Mouse (Mus musculus): Measurements from ENCODE around the gene Usp35. TPM values are rescaled to one million over a fixed set of nuclear protein-coding genes. Genes with fewer than 3 reads are reported as not detected.
A peak's percentile ranks its signal among the peaks of the same experiment; 100 is the strongest.

Usp35 gene
- total RNA-seq, 2 experiments from 2014 or later: 11.9 to 12.4 TPM

DNA sequence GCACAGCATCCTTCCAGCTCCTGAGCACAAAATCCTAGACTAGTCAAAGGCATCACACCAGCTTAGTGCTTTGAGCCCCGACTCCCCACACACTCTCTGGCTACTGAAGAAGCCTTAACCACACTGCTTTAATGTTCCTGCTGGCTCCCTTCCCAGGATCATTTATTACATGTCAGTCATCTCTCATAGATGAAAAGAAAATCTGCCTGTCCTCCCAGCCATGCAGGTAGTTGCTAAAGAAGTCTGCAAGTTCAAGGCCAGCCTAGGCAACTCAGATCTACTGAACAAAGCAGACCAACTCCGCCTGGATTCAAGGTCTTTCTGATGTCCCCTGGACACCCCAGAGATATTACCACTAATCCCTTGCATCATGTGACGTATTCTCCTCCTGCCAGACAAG, 14.1 kb downstream of the Usp35 start:
- DNase-seq (ENCODE audit: low spot score in 2 of 2): no peak

DNA sequence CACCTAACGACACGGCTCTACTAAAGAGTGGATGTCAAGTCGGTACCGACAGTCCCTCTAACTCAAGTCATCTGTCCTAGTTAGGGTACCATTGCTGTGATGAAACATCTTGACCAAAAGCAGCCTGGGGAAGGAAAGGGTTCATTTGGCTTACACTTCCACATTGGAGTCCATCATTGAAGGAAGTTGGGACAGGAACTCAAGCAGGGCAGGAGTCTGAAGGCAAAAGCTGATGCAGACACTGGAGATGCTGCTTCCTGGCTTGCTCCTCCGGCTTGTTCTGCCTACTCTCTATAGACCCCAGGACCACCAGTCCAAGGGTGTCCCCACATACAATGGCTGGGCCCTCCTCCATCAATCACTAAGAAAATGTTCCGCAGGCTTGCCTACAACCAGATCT, 16.2 kb downstream of the Usp35 start:
- DNase-seq (ENCODE audit: low spot score in 2 of 2): no peak

DNA sequence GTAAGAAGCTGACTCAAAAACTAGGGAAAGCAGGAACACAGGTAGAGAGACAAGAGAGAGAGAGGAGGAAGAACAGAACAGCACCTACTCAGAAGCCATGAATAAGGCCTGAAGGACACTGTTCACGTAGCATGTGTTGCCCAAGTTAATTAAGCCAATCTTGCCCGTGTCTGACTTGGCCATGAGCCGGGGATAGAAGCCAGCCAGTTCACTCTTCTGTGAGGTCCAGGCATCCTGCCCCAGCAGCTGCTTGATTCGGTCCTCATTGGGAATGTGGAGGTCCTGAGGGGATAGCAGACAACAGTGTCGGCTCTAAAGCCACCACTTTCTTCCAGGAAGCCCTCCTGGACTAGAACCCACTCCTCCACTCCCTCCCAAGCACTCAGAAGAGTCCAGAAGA, 17.2 kb downstream of the Usp35 start:
- DNase-seq (ENCODE audit: low spot score in 2 of 2): no peak

DNA sequence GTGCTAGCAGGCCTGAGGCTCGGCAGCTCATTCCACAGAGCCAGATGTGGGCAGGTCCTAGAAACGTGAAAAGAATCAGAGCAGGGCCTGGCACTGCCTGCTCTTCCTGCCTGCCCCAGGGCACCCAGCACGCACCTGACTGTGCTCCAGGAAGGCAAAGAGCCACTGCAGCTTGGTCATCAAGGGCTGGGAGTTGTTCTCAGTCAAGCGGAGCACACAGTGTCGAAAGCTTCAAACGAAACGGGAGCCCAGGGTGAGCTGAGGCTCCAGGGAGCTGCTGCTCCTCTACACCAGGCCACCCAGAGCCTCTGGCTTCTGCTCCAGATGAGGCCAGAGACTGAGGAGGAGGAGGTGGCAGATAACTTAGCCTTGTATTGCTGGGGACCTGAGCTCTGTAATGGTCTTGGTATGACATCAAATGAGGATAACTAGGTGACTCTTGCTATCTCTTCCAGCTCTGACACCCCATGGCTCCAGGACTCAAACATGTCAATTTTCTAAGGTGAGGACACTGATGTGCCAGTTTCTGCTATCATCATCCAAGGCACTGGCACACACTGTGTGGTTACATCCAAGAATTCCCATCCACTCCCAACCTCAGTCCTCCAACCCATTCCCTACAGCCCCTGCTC, 18.3 kb downstream of the Usp35 start:
- no peak for DNase-seq (ENCODE audit: low spot score in 2 of 2)

DNA sequence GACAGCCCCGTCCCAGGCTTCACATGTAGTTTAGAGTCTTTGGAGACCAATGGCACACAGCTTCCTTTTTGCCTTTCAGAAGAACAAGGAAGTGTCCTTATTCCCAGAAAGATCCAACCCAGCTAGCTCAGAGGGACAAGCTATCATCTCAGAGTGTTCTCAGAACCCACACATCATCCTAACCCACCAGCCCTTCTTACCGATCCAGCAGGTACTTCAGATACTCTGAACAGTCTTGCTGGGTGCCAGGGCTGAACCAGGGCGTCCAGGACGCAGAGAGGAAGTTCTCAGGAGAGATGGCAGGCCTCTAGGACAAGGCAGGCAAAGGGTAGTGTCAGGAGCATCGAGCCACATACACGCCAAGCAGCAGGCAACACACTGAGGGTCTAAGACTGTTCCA, 19.0 kb downstream of the Usp35 start:
- no peak for DNase-seq (ENCODE audit: low spot score in 2 of 2)

DNA sequence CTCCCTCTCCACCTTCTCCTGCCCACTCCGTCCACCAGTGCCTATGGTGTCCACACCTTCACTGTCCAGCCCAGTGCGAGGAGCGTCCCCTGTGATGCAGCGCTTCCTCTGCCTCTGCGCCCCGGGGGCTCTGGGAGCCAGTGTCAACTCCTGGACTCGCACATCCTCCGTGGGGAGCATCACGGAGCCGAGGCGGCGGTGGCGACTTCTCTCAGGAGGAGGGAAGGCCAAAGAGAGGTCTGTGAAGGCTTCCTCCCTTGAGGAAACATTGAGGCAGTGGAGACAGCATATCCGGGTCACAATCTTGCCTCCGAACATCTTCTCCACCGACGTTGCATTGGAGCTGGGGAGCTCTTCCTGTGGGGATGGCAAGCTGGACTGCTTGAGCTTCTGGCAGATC, 19.6 kb downstream of the Usp35 start:
- no peak for DNase-seq (ENCODE audit: low spot score in 2 of 2)

DNA sequence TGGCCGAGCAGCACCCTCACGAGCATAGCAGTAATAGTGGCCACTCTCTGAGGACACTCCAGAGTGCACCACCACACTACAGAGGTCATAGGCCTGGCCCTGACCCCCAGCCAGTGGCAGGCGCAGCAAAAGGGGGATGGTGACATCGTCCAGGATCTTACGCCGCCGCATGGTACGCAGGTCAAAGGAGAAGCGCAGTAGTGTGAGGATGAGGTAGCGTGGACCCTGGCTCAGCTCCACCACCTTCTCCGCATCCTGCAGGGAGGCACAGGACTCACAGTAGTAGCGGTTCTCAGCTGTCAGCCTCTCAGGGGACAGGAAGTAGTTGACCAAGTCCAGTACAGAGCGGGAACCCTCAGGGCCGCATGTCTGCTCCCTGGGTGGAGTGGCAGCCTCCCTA, 20.2 kb downstream of the Usp35 start:
- no peak for DNase-seq (ENCODE audit: low spot score in 2 of 2)

DNA sequence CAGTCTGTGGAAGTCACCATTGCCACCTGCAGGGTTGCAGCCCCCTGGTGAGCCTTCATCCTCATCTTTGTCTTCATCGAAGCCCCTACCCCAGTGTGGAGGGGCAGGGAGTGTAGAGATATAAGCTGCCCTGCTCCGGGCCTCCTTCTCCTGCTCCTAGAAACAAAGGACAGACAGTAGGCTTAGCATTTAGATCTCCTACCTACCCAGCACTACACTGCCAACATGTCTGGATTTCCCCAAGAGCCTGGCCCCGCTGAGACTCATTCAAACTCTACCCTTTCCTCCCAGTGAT, 21.5 kb downstream of the Usp35 start:
- DNase-seq (ENCODE audit: low spot score in 2 of 2): no peak

DNA sequence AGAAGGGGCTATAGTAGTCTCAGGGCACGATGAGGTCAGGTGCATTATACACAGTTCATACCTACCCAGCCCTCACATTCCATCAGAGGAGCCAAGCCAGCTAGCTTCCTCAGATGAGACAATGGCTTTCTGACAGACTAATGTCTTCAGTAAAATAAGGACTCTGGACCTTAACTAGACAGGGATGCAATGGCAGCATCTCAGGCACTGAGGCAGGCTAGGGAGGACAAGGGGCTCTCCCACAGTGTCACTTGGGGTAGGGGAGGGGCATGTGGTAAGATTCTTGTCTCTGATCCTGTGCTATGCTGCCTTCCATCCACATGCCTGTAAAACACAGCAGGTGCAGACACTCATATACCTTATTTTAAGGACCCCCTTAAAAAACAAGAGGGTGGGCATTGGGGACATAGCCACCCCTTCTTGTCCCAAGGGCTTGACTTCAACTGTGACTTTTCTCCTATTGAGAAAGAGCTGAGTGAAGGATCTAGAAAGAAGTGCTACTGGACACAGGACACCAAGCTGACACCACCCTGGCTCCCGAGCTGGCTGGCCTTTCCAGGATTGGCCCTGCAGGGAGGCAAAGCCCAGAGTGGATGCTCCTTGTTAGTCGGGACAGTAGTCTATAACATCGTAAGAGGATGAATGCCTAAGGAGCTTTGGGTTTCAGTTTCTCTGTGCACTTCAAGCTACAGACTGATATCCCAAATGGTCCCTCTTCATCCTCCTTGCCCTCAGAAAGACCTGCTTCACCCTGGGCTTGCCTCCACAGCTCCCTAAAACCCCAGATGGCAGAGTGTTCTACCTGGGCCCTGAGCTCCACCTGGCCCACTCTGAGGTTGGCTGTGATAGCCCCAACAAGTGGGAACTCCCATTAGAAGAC, 22.1 kb downstream of the Usp35 start:
- DNase-seq (ENCODE audit: low spot score in 2 of 2): no peak

DNA sequence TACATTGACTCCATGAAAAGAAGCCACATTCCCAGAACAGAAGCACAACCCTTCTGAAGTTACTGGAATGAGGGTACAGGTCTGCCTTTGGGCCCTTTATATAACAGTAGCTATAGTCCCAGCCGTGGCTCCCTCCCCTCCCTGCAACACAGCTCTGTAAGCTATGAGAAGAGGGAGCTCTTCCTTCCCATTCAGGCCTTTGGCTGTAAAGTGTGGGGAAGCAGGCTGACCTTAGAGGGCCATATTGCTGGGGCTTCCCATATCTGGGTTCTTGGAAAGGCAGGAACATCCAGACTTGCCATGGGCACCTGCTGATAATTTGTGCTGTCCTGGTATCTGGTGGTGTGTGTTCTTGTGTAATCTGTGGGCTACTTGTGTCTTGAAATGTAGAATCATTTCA, 24.3 kb downstream of the Usp35 start:
- DNase-seq (ENCODE audit: low spot score in 2 of 2): no peak

DNA sequence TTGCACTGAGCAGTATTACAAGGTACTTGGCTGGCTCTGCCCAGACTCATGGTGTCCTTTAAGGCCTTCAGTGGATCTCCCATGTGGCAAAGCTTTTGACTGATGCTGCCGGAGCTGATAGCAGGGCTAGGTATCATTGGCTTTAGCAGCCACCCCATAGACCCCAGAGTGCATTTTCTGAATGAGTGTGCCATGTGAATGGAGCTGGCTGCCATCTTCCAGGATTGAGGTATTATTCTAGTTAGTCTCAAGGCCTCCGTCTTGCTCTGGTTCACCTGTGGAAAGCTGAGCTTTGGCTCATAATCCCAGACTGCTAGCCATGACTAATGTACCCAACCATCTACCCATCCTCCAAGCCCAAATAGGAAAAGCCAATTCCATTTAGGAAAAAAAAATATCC, 25.0 kb downstream of the Usp35 start:
- DNase-seq (ENCODE audit: low spot score in 2 of 2): no peak

DNA sequence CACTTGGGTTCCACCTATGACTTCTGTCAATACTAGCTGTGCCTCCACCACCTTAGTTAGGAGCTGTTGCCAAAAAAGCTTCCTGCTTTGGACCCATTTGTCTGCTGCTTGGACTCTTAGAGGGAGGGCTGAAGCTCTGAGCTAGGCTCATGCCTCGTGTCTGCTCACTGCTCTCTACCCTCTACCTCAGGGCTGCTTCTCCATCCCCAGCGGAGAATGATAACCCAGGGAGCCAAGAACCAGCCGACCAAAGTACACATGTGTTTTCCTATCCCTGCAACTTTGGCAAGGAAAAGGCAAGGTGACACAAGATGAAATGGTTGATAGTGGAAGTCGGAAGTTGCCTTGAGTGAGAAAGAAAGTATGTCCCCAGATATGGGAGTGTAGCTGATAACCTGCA, 26.6 kb downstream of the Usp35 start:
- no peak for DNase-seq (ENCODE audit: low spot score in 2 of 2)

DNA sequence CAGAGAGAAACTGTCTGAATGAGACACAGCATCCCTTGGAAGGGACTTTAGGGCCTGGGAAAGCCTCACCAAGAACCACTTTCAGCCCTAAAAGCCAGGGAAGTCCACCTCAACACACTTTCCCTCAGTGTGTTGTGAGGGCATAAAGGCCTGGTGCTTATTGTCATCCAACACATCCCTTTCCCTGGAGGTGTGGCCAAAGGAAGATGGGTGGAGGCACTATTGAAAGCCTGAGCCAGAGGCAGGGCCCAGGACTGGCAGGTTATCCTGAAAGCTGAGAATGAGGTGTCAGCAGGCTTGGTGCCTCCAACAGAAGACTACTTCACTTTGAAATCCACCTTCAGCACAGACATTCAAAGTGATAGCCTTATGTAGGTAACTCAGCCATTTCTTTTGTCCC, 27.3 kb downstream of the Usp35 start:
- no peak for DNase-seq (ENCODE audit: low spot score in 2 of 2)

DNA sequence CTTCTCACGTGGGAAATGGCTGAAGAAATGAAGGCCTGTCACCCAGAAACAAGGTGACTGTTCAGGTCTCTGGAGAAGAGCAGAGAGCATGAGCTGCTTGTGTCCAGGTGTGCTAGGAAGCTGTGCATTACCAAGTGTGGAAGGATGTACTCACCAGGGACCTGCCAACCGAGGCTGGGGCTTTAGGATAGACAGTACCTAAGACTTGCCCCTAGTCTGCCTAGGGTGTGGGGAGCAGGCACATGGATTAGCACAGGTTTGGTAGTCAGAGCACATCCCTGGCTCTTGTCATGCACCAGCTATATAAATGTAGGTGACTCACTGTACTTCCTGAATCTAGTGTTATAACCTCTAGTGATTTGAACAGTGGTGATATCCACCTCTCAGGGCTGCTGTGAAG, 28.2 kb downstream of the Usp35 start:
- DNase-seq (ENCODE audit: low spot score in 2 of 2): no peak

DNA sequence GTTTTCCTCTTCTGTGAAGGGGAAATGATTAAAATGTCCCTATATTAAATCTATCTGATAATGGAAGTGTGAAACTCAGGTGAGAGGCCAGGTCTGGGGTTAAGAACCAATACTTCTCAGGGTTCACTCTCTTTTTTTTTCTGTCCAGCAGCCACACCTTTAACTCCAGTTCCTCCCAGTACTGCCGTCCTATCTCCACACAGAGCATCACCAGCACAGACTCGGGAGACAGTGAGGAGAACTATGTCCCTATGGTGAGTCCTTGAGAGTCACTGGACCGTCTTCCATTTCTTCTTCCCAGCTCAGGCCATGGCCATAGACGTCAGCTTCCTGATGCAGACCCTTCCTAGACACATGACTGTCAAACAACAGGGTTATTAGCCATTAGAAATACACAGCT, 28.9 kb downstream of the Usp35 start:
- DNase-seq (ENCODE audit: low spot score in 2 of 2): no peak

DNA sequence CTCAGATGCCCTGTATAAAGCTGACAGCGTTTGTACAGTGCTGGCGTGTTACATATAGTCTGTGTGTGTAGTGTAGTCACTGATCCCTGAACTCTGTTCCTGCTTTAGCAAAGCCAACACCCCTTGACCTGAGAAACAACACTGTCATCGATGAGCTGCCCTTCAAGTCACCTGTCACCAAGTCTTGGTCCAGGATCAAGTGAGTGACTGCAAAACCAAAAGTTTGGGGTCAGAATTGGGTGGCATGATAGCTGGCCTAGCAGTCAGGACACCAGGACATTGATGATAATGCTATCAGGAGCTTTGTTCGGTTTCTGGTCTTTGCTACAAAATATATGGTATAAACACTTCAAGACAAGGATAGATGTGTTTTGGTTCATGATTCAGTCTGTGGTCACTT, 29.6 kb downstream of the Usp35 start:
- no peak for DNase-seq (ENCODE audit: low spot score in 2 of 2)

DNA sequence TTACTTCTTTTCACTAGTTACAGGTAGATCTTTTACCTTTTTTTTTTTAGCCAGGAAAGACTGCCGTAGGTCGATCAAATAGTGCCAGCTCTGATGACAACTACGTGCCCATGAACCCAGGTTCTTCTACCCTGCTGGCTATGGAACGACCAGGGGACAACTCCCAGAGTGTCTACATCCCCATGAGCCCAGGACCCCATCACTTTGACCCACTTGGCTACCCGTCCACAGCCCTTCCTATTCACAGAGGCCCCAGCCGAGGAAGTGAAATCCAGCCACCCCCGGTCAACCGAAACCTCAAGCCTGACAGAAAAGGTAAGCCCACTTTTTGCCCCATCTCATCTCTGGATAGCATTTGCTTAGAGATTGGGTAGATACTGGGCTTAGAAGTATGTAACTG, 30.5 kb downstream of the Usp35 start:
- no peak for DNase-seq (ENCODE audit: low spot score in 2 of 2)

DNA sequence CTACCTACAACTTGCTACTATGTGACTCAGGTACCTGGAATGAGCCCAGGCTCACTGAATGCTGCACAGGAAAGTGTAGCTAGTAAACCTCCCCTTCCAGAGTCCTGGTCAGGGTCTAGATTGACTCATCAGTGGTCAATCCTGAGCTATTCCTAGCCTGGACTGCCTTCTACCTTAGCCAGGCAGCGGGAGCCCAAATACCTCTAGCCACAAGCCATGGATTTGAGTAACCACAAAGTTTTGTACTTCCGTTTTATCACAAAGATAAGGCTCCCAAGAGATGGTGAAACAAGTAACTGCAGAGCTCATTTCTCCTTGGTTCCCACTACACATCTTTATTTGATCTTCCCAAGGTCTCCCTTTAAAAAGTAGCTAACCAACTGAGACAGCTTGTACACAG, 30.9 kb downstream of the Usp35 start:
- no peak for DNase-seq (ENCODE audit: low spot score in 2 of 2)

DNA sequence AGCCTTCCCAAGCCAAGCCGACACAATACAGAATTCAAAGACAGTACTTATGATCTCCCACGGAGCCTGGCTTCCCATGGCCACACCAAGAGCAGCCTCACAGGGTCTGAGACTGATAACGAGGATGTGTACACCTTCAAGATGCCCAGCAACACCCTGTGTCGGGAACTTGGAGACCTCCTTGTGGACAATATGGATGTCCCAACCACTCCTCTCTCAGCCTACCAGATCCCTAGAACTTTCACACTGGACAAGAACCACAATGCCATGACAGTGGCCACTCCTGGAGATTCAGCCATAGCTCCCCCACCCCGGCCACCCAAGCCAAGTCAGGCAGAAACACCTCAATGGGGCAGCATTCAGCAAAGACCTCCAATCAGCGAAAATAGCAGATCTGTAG, 32.9 kb downstream of the Usp35 start:
- DNase-seq (ENCODE audit: low spot score in 2 of 2): no peak

DNA sequence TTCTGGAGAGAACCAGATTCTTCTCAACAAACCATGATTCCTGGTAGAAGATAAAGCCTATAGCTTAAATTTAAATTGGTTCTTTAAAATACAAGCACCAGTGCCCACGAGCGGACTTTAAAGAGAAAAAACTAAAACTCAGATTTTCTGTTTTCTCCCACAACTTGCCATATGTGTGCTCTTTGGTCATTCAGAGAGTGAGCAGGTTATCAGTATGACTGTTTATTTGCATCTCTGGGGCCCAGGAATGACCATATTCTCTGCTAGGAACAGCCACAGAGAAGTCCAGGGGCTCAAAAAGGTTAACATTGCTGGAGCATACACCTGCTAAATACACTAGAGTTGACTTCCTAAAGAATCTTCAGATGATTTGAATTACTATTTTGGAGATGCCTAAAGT, 33.5 kb downstream of the Usp35 start:
- DNase-seq (ENCODE audit: low spot score in 2 of 2): no peak

DNA sequence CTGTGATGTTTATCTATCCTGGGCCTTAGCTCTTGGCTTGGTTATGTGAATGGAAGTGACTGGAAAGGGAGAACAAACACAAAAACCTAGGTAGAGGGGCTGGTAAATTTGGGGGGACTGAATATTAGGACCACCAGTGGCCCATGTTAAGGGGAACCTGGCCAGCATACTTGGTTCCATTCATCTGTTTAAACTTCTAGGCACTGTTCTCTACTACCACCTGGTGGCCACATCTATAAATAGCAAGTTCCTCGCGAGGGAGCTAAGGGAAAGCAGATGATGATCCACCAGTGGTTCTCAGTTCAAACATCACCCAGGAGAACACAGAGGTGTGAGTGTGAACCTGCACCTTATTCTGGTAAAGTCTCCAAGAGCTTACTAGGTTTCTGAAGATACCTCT, 34.4 kb downstream of the Usp35 start:
- peak; percentile 65 to 77 for DNase-seq (ENCODE audit: low spot score in 2 of 2)

DNA sequence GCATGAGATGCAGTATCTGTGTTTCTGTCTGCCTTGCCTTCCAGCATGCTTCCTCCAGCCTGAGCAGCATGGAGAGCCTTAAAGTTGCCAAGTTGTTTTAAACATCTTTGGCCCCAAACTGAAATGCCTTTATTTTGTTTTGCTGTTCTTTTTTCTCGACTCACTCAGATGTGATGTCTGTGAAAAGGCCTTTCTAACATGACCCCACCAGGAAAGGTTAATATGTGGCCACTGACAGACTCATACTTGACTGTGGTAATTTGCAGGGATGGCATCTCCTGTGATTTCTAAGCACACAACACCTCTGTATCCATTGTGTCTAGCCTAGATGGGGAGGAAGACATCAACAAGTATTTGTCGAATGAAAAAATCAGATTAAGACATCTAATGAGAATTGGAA, 34.8 kb downstream of the Usp35 start:
- DNase-seq (ENCODE audit: low spot score in 2 of 2): no peak

DNA sequence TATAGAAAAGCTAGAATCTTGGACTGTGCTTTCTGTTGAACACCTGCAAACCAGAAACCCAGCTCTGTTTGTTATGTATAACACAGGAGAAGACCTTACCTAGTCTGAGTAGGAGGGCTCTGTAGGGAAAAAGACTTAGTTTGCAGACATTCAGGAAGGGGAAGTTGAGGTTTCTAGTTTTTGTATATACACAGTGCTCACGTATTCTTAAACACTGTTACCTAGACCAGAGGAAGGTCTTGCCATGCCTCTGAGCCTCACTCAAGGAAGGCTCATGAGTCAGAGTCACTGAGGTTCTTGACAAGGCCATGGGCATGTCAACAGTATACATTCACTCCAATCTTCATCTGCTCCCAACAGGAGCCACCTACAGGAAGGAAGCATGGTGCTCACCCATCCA, 60.8 kb downstream of the Usp35 start:
- DNase-seq (ENCODE audit: low spot score in 2 of 2): no peak
